Mouse (Mus musculus) C2C12 (cell line): ENCODE measurements around the gene Nsd2.

Experiments
- CEBPB ChIP-seq: IDR thresholded peaks from one replicate; pipeline ENCODE4 v1.6.1; 2011; ENCODE audit warnings: low read depth, mild to moderate bottlenecking, control low read depth, moderate library complexity
- CTCF ChIP-seq: IDR thresholded peaks from one replicate; pipeline ENCODE4 v1.5.1; 2011; ENCODE audit not compliant: control insufficient read depth, insufficient read depth, insufficient read length
- MAX ChIP-seq: IDR thresholded peaks from one replicate; pipeline ENCODE4 v1.6.1; 2011; ENCODE audit warnings: mild to moderate bottlenecking, control low read depth
- MYOG ChIP-seq: IDR thresholded peaks from one replicate; pipeline ENCODE4 v1.6.1; 2011; ENCODE audit not compliant: control insufficient read depth, insufficient read length; ENCODE audit errors: extremely low read depth
- USF1 ChIP-seq: IDR thresholded peaks from one replicate; pipeline ENCODE4 v1.6.1; 2011; ENCODE audit warnings: low read depth, mild to moderate bottlenecking, control low read depth, moderate library complexity

DNA sequence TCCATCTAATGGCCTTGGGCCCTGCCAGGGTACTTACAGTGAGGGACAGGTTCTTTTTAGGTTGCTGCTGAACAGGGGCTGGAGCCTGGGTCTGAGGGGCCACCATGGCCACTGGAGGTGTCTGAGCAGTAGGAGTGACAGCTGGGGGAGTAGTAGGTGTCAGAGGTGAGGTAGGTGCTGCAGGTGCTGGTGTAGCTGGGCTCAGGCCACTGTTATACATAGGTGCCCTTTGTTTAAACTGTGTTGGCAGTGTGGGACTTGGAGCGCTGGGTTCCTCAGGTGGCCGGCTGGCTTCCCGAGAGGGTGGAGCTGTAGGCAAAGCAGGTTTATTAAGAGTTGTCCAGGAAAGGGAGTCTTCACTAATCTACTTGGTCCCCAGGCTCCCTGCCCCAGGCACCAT is 78.7 kb downstream of the Nsd2 start:
- TF ChIP-seq USF1 (no peak), CTCF (no peak), CEBPB (no peak), MAX (no peak), MYOG (no peak)
